Mouse (Mus musculus) E14TG2a.4 (cell line): ENCODE data around the gene Col9a1.

Experiments used
- CTCF ChIP-seq: conservative IDR thresholded peaks from 2 replicates; pipeline ENCODE4 v1.5.1; 2014; ENCODE audit warnings: low read length
- NANOG ChIP-seq: IDR thresholded peaks from 2 replicates; pipeline ENCODE4 v1.6.1; 2014; ENCODE audit warnings: borderline replicate concordance, low read length, mixed read lengths
- POU5F1 ChIP-seq: IDR thresholded peaks from 2 replicates; pipeline ENCODE4 v1.6.1; 2014; ENCODE audit warnings: low read length, borderline replicate concordance

DNA sequence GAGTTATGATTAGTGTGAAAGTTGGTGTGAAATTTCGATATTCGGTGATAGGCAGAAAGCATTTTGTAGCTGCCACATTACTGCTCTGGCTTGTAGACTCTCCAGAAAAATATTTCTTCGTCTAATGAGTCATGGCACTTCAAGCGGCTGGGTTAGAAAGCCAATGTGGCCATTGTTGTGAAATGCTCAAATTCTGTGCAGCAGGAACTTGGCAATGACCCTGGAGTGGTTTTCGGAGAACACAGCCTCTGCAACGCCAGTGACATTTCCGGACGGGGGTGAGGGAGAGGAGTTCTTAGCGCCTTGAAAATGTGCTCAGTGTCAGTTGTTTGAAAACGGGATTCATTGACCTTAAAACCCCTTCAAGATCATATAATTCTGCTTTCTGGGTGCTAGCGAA, 9.6 kb downstream of the Col9a1 start:
- TF ChIP-seq CTCF = no peak
- TF ChIP-seq POU5F1 = no peak
- TF ChIP-seq NANOG = no peak
